Mouse (Mus musculus): Measurements from ENCODE around the gene Xlr3b. TPM values are rescaled to one million over a fixed set of nuclear protein-coding genes. Genes with fewer than 3 reads are reported as not detected.

Gene Xlr3b
- 0.26 and 0.36 TPM in 2 replicates for polyA plus RNA-seq (2012; rRNA removed)

GRCm38 (mm10) chrX:73191934-73192333 is at the start of gene Xlr3b:
Xlr3b (plus strand) TSS chrX:73192207.

GRCm38 (mm10) chrX:73148496-73148895 is 43.5 kb upstream of the Xlr3b start, which contains the start of gene Xlr5b:
Xlr5b (plus strand) TSS chrX:73148796.

GRCm38 (mm10) chrX:73149350-73149749 is 42.7 kb upstream of the Xlr3b start, which contains the start of gene DXBay18:
DXBay18 (minus strand) TSS chrX:73149450.

GRCm38 (mm10) chrX:73176889-73177288 is 15.1 kb upstream of the Xlr3b start, which contains the start of gene Spin2d:
Spin2d (minus strand) TSS chrX:73176989.

GRCm38 (mm10) chrX:73213819-73214564 is 22.0 kb downstream of the Xlr3b start, which contains the start of gene Xlr4b:
Xlr4b (plus strand) TSS chrX:73214333.

GRCm38 (mm10) chrX:73227914-73228605 is 36.1 kb downstream of the Xlr3b start, which contains the start of gene F8a:
F8a (plus strand) TSS chrX:73228291.

GRCm38 (mm10) chrX:73242821-73243325 is 50.9 kb downstream of the Xlr3b start, which contains the start of gene Xlr4c:
Xlr4c (minus strand) TSS chrX:73243130.

Other genes starting within 250 kb of the Xlr3b start
- gene Zfp185, start 204.9 kb upstream of the Xlr3b start, polyA plus RNA-seq (2012; rRNA removed), result 0.41 and 0.63 TPM in 2 replicates
- gene Pnma5, start 155.1 kb upstream of the Xlr3b start, polyA plus RNA-seq (2012; rRNA removed), result not detected in 2 replicates
- 0.05 and 0.08 TPM in 2 replicates for gene Pnma3, start 127.4 kb upstream of the Xlr3b start, polyA plus RNA-seq (2012; rRNA removed)
- 0.13 TPM in 1 of 2 replicates, not detected in the other for gene Xlr4a, start 109.7 kb upstream of the Xlr3b start, polyA plus RNA-seq (2012; rRNA removed)
- 0.35 TPM in 1 of 2 replicates, not detected in the other for gene Xlr3a, start 95.1 kb upstream of the Xlr3b start, polyA plus RNA-seq (2012; rRNA removed)
- not detected in 2 replicates for gene Gm14685, start 75.2 kb upstream of the Xlr3b start, polyA plus RNA-seq (2012; rRNA removed)
- gene Xlr5b, start 43.4 kb upstream of the Xlr3b start, polyA plus RNA-seq (2012; rRNA removed), result not detected in 2 replicates
- 0.06 TPM in 1 of 2 replicates, not detected in the other for gene DXBay18, start 42.8 kb upstream of the Xlr3b start, polyA plus RNA-seq (2012; rRNA removed)
- gene Spin2d, start 15.2 kb upstream of the Xlr3b start, polyA plus RNA-seq (2012; rRNA removed), result not detected in 2 replicates
- gene Xlr4b, start 22.1 kb downstream of the Xlr3b start, polyA plus RNA-seq (2012; rRNA removed), result 0.15 TPM in 1 of 2 replicates, not detected in the other
- 24.4 and 26.4 TPM in 2 replicates for gene F8a, start 36.1 kb downstream of the Xlr3b start, polyA plus RNA-seq (2012; rRNA removed)
- not detected in 2 replicates for gene Xlr4c, start 50.9 kb downstream of the Xlr3b start, polyA plus RNA-seq (2012; rRNA removed)
- gene Xlr3c, start 73.2 kb downstream of the Xlr3b start, polyA plus RNA-seq (2012; rRNA removed), result not detected in 2 replicates
- gene Xlr5a, start 100.8 kb downstream of the Xlr3b start, polyA plus RNA-seq (2012; rRNA removed), result not detected in 2 replicates
- not detected in 2 replicates for gene Xlr5c, start 100.8 kb downstream of the Xlr3b start, polyA plus RNA-seq (2012; rRNA removed)
- not detected in 2 replicates for gene Gm45015, start 144.6 kb downstream of the Xlr3b start, polyA plus RNA-seq (2012; rRNA removed)
- 5.3 and 6.1 TPM in 2 replicates for gene Zfp275, start 150.4 kb downstream of the Xlr3b start, polyA plus RNA-seq (2012; rRNA removed)
- gene Gm18336, start 206.5 kb downstream of the Xlr3b start, polyA plus RNA-seq (2012; rRNA removed), result not detected in 2 replicates
- gene Zfp92, start 218.9 kb downstream of the Xlr3b start, polyA plus RNA-seq (2012; rRNA removed), result 0.14 and 0.17 TPM in 2 replicates
- gene Trex2, start 243.1 kb downstream of the Xlr3b start, polyA plus RNA-seq (2012; rRNA removed), result 0.19 and 0.22 TPM in 2 replicates